Mouse (Mus musculus): ENCODE results near the gene Tmem62. TPM values are rescaled to one million over a fixed set of nuclear protein-coding genes. Genes with fewer than 3 reads are reported as not detected.
"Not testable (repeated sequence)": the region's sequence is repeated elsewhere in the genome, so short reads cannot be mapped to it uniquely, and the experiment has no call there.

Tmem62 gene
- polyA plus RNA-seq, 1 experiment from 2014 or later, result 1.9 TPM

DNA sequence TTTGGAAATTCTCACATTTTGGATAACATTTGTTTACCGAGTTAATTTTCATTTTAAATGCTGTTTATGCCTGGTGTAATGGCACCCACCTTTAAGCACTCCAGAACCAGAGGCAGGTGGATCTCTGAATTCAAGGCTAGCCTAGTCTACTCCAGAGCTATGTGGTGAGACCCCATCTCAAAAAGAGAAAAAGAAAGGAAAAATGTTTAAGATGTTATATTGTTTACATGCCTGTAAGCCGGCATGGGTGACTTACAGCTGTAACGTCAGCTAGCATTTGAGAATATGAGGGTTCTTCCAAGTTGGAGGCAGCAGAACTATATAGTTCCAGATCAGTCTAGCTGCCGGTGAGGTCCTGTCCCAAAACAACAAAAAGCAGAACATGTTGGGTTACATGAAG is 5.1 kb upstream of the Tmem62 start:
- ATAC-seq (ENCODE audit: extremely low read depth, insufficient number of reproducible peaks, low FRiP score, low TSS enrichment), result no peak
- no peak overlapping the region for H3K9ac ChIP-seq
- WGBS, result 85% methylated on average over 4 of the region's 4 CpGs
- H3K27me3 ChIP-seq (replicated peaks), result peaks cover 7% of the 10 kb centered on the region
- H3K9me3 ChIP-seq, result no peaks in the 10 kb centered on the region
- H3K4me2 ChIP-seq, result no peak overlapping the region
- H3K4me3 ChIP-seq, result no peak overlapping the region
- H3K4me1 ChIP-seq, result peaks cover 19% of the 10 kb centered on the region
- peaks cover 7% of the 10 kb centered on the region; the same call in 1 of the 2 replicates for H3K36me3 ChIP-seq
- H3K27ac ChIP-seq (replicated peaks), result no peak overlapping the region

- not testable (repeated sequence) for H3K27ac ChIP-seq (replicated peaks); H3K36me3 ChIP-seq; H3K9me3 ChIP-seq; H3K4me3 ChIP-seq; H3K27me3 ChIP-seq (replicated peaks); H3K4me2 ChIP-seq; ATAC-seq (ENCODE audit: extremely low read depth, insufficient number of reproducible peaks, low FRiP score, low TSS enrichment); H3K9ac ChIP-seq
- H3K4me1 ChIP-seq, result peaks cover 19% of the 10 kb centered on the region
- WGBS, result 91% methylated on average over 8 of the region's 8 CpGs
Measured at GRCm38 (mm10) chr2:120972257-120972656, 4.6 kb upstream of the Tmem62 start.

DNA sequence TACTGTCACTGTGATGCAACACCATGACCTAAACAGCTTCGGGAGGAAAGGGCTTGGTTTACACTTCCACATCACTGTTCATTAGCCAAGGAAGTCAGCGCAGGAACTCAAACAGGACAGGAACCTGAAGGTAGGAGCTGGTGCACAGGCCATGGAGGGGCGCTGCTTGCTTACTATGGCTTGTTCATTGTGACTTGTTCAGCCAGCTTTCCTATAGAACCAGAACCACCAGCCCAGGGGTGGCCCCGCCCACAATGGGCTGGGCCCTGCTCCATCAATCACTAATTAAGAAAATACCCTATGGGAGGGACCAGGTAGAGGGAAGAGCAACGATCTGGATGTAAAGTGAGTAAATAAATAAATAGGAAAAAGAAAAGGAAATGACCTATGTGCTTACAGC is 3.9 kb upstream of the Tmem62 start:
- Histone ChIP-seq H3K36me3 (no peaks in the 10 kb centered on the region), H3K9ac (no peak overlapping the region), H3K27me3 (replicated peaks) (peaks cover 7% of the 10 kb centered on the region), H3K9me3 (no peaks in the 10 kb centered on the region), H3K4me2 (peak overlapping the region; percentile 34), H3K27ac (replicated peaks) (no peak overlapping the region), H3K4me1 (peaks cover 21% of the 10 kb centered on the region), H3K4me3 (no peak overlapping the region)
- 16% methylated on average over 5 of the region's 5 CpGs for WGBS
- ATAC-seq (ENCODE audit: extremely low read depth, insufficient number of reproducible peaks, low FRiP score, low TSS enrichment), result no peak

- H3K4me1 ChIP-seq, result peaks cover 5% of the 10 kb centered on the region
- H3K4me3 ChIP-seq, result peak overlapping the region; percentile 84
- 50% methylated on average over 4 of the region's 4 CpGs for WGBS
- no peak for ATAC-seq (ENCODE audit: extremely low read depth, insufficient number of reproducible peaks, low FRiP score, low TSS enrichment)
- H3K27ac ChIP-seq (replicated peaks), result no peak overlapping the region
- H3K9me3 ChIP-seq, result no peaks in the 10 kb centered on the region
- H3K4me2 ChIP-seq, result peak overlapping the region; percentile 94
- no peaks in the 10 kb centered on the region for H3K36me3 ChIP-seq
- peaks cover 7% of the 10 kb centered on the region for H3K27me3 ChIP-seq (replicated peaks)
- no peak overlapping the region for H3K9ac ChIP-seq
Measured at GRCm38 (mm10) chr2:120976308-120976707, 509 bp upstream of the Tmem62 start.

GRCm38 (mm10) chr2:120977926-120978692 is 1.3 kb downstream of the Tmem62 start:
- no peak for ATAC-seq (ENCODE audit: extremely low read depth, insufficient number of reproducible peaks, low FRiP score, low TSS enrichment)
- Histone ChIP-seq H3K4me2 (peak overlapping the region; percentile 94), H3K36me3 (no peaks in the 10 kb centered on the region), H3K4me1 (peaks cover 3% of the 10 kb centered on the region; the same call in 1 of the 2 replicates), H3K27me3 (replicated peaks) (peaks cover 3% of the 10 kb centered on the region), H3K9ac (peak overlapping the region; percentile 91), H3K4me3 (peak overlapping the region; percentile 84), H3K27ac (replicated peaks) (no peak overlapping the region), H3K9me3 (no peaks in the 10 kb centered on the region)
- 80% methylated on average over 8 of the region's 8 CpGs for WGBS

DNA sequence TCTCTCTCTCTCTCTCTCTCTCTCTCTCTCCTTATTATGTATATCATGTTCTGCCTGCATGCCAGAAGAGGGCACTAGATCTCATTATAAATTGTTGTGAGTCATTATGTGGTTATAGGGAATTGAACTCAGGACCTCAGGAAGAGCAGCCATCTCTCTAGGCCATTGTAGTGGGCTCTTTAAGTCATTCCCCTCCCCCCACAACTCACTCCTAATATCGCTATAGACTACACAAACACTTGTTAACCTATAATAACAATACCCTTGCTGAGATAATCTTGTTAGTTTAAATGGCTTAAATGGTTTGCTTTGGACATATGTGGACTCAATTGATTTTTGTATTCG is 1.8 kb downstream of the Tmem62 start:
- Histone ChIP-seq H3K9me3 (no peaks in the 10 kb centered on the region), H3K4me2 (no peak overlapping the region), H3K4me3 (no peak overlapping the region), H3K36me3 (no peaks in the 10 kb centered on the region), H3K27me3 (replicated peaks) (no peaks in the 10 kb centered on the region), H3K9ac (no peak overlapping the region), H3K4me1 (peaks cover 3% of the 10 kb centered on the region; the same call in 1 of the 2 replicates), H3K27ac (replicated peaks) (no peak overlapping the region)
- ATAC-seq (ENCODE audit: extremely low read depth, insufficient number of reproducible peaks, low FRiP score, low TSS enrichment), result no peak
- WGBS, result 60% methylated on average over 2 of the region's 2 CpGs

DNA sequence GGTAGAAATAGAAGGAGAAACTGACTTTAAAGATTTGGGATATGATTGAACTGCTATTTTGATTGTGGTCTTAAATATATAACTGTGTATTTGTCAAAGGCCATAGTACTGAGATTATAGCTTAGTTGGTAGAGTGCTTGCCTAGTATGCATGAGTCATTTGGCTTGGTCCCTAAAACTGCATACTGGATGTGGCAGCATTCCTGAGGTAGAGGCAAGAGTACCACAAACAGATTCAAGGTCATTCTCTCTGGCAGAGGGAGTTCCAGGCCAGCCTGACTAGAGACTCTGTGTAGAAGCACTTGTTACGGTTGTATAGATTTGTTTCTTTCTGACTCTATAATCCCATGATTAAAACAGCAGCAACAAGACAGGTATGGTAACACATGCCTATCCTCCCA is 3.0 kb downstream of the Tmem62 start:
- Histone ChIP-seq H3K27ac (replicated peaks) (no peak overlapping the region), H3K27me3 (replicated peaks) (no peaks in the 10 kb centered on the region), H3K9ac (no peak overlapping the region), H3K4me1 (peaks cover 3% of the 10 kb centered on the region; the same call in 1 of the 2 replicates), H3K4me2 (no peak overlapping the region), H3K4me3 (no peak overlapping the region), H3K36me3 (no peaks in the 10 kb centered on the region), H3K9me3 (no peaks in the 10 kb centered on the region)
- WGBS, result 81% methylated on average over 1 of the region's 1 CpGs
- ATAC-seq (ENCODE audit: extremely low read depth, insufficient number of reproducible peaks, low FRiP score, low TSS enrichment), result no peak

DNA sequence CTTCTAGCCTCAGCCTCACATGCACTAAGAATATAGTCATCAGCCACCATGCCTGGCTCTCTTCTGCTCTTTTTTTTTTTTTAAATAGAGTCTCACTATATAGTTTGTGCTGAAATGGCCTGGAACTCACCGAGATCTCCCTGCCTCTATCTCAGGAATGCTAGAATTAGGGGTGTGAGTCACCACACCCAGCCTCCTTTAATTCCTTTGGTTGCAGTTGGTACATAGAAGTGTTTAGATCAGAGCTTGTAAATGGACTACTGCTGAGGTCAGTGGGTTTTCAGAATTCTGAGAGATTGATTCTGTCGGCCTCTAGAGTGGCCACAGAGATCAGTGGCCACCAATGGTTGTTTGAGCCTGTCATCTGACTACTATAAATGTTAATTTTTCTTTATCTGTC is 4.0 kb downstream of the Tmem62 start:
- Histone ChIP-seq H3K4me2 (no peak overlapping the region), H3K36me3 (no peaks in the 10 kb centered on the region), H3K4me1 (peaks cover 3% of the 10 kb centered on the region; the same call in 1 of the 2 replicates), H3K27me3 (replicated peaks) (no peaks in the 10 kb centered on the region), H3K27ac (replicated peaks) (no peak overlapping the region), H3K9me3 (0 out of 2 replicates have a peak, but pooled peaks cover 2% of the 10 kb centered on the region), H3K9ac (no peak overlapping the region), H3K4me3 (no peak overlapping the region)
- WGBS, result 47% methylated on average over 2 of the region's 2 CpGs
- ATAC-seq (ENCODE audit: extremely low read depth, insufficient number of reproducible peaks, low FRiP score, low TSS enrichment), result no peak

GRCm38 (mm10) chr2:120983611-120984010 is 6.8 kb downstream of the Tmem62 start:
- H3K9me3 ChIP-seq, result 0 out of 2 replicates have a peak, but pooled peaks cover 2% of the 10 kb centered on the region
- H3K4me2 ChIP-seq, result no peak overlapping the region
- WGBS, result 39% methylated on average over 2 of the region's 2 CpGs
- no peak for ATAC-seq (ENCODE audit: extremely low read depth, insufficient number of reproducible peaks, low FRiP score, low TSS enrichment)
- no peaks in the 10 kb centered on the region for H3K27me3 ChIP-seq (replicated peaks)
- H3K27ac ChIP-seq (replicated peaks), result no peak overlapping the region
- H3K9ac ChIP-seq, result no peak overlapping the region
- H3K4me3 ChIP-seq, result no peak overlapping the region
- H3K4me1 ChIP-seq, result no peaks in the 10 kb centered on the region
- H3K36me3 ChIP-seq, result no peaks in the 10 kb centered on the region

- WGBS, result 89% methylated on average over 1 of the region's 1 CpGs
- no peaks in the 10 kb centered on the region for H3K4me1 ChIP-seq
- H3K27ac ChIP-seq (replicated peaks), result no peak overlapping the region
- no peaks in the 10 kb centered on the region for H3K36me3 ChIP-seq
- no peaks in the 10 kb centered on the region for H3K27me3 ChIP-seq (replicated peaks)
- 0 out of 2 replicates have a peak, but pooled peaks cover 2% of the 10 kb centered on the region for H3K9me3 ChIP-seq
- no peak overlapping the region for H3K4me2 ChIP-seq
- no peak overlapping the region for H3K9ac ChIP-seq
- no peak overlapping the region for H3K4me3 ChIP-seq
- ATAC-seq (ENCODE audit: extremely low read depth, insufficient number of reproducible peaks, low FRiP score, low TSS enrichment), result no peak
Measured at GRCm38 (mm10) chr2:120985241-120985640, 8.4 kb downstream of the Tmem62 start.

DNA sequence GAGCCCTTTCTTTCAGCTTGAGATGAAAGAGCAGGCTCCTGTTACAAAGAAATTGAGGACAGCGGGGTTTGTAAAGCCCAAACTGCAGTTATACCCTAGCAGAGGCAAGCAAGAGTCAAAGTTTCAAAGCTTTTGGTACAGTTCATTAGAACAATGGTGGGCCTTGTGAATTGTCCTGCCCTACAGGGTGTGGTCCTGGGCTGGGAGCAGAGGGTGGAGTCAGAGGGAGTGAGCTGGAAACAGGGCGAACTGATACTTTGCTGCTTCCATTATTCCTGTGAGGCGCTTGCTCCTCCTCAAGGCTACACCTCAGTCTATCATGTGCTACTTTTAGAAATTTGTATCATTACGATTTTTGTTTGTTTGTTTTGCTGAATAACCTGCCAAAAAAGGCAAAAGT is 14.4 kb downstream of the Tmem62 start:
- H3K27ac ChIP-seq (replicated peaks), result no peak overlapping the region
- 73% methylated on average over 4 of the region's 4 CpGs for WGBS
- no peaks in the 10 kb centered on the region for H3K36me3 ChIP-seq
- no peak overlapping the region for H3K4me3 ChIP-seq
- H3K9ac ChIP-seq, result no peak overlapping the region
- H3K4me2 ChIP-seq, result no peak overlapping the region
- H3K27me3 ChIP-seq (replicated peaks), result no peaks in the 10 kb centered on the region
- no peaks in the 10 kb centered on the region for H3K9me3 ChIP-seq
- no peak for ATAC-seq (ENCODE audit: extremely low read depth, insufficient number of reproducible peaks, low FRiP score, low TSS enrichment)
- no peaks in the 10 kb centered on the region for H3K4me1 ChIP-seq

GRCm38 (mm10) chr2:120996607-120997006 is 19.8 kb downstream of the Tmem62 start:
- not testable (repeated sequence) for H3K4me1 ChIP-seq; H3K27ac ChIP-seq (replicated peaks); H3K4me3 ChIP-seq; H3K27me3 ChIP-seq (replicated peaks); H3K36me3 ChIP-seq; H3K4me2 ChIP-seq; H3K9ac ChIP-seq; ATAC-seq (ENCODE audit: extremely low read depth, insufficient number of reproducible peaks, low FRiP score, low TSS enrichment); H3K9me3 ChIP-seq
- 54% methylated on average over 1 of the region's 1 CpGs for WGBS
